Comparison of ENCODE assay signal across 9 mouse cellular contexts in the genomic region with DNA sequence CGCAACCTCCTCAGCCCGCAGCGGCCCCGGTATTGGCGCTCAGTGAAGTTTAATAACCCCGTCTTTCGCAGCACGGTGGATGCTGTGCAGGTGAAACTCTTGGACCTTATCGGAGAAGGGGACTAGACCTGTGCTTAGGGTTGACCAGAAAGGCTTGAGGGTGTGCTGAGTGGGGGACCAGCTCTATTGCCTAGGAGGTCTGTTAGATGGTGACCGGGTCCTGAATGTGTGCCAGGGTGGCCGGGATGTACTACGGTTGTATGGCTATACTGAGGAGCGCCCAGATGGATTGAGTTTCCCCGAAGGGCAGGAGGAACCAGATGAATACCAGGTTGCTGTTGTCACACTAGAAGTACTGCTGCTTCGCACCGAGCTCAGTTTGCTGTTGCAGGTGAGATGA. TPM values are rescaled to one million over a fixed set of nuclear protein-coding genes. Genes with fewer than 3 reads are reported as not detected.
A peak's percentile ranks its signal among the peaks of the same experiment; 100 is the strongest.
DNase-seq lines count a peak whose midpoint lies in the region; ATAC-seq and TF ChIP-seq lines count a peak whose summit lies in the region.
"Had no signal": no experiment of that assay in that cellular context is flagged by ENCODE, and none has a peak within 500 bp of the region (broad histone marks: within the 10 kb centered on the region; RNA-seq: fewer than 3 reads in every experiment).

No protein-coding gene starts in this region.

- H3K9ac ChIP-seq in heart, embryonic 13.5 days, result peak overlapping the region; percentile 96
- H3K9ac ChIP-seq in MEL (ENCODE audit: control insufficient read depth, low read depth, low read length, poor library complexity, severe bottlenecking), result peak overlapping the region; percentile 82
- peak overlapping the region; percentile 57 for H3K9ac ChIP-seq in forebrain, postnatal 0 days
- peak overlapping the region; percentile 92 for H3K9ac ChIP-seq in liver, embryonic 12.5 days

- no peak for DNase-seq in heart, adult 9 months (ENCODE audit: low spot score in 2 of 2)
- DNase-seq in MEL (ENCODE audit: low read depth, low spot score), result peak; percentile 46
- no peak for DNase-seq in forebrain, postnatal 0 days
- DNase-seq in adrenal gland, postnatal 36 days, result no peak
- no peak for DNase-seq in spleen, postnatal 36 days (ENCODE audit: low spot score in 2 of 2)
- no peak for DNase-seq in right cerebral cortex, postnatal 4 days

- no peak for TF ChIP-seq CTCF in MEL (IDR thresholded peaks at IDR 0.05 in 2 of 3, conservative IDR thresholded peaks at IDR 0.05 in 1 of 3; ENCODE audit: control insufficient read depth in 1 of 3, insufficient read depth in 1 of 3, low read depth in 2 of 3, low read length in 3 of 3, poor library complexity in 1 of 3, severe bottlenecking in 1 of 3)
- TF ChIP-seq CTCF in forebrain, postnatal 0 days (IDR thresholded peaks at IDR 0.05; ENCODE audit: low read depth), result no peak

- H3K27me3 ChIP-seq in heart, embryonic 13.5 days (replicated peaks), result no peaks in the 10 kb centered on the region
- H3K27me3 ChIP-seq in MEL (ENCODE audit: control insufficient read depth in 1 of 2, insufficient read depth in 2 of 2, low read length in 2 of 2), result no peaks in the 10 kb centered on the region
- no peaks in the 10 kb centered on the region for H3K27me3 ChIP-seq in forebrain, postnatal 0 days (ENCODE audit: insufficient read depth, low read length)
- no peaks in the 10 kb centered on the region for H3K27me3 ChIP-seq in liver, embryonic 12.5 days (replicated peaks)
- H3K27me3 ChIP-seq: Patski had no signal

- no peak for ATAC-seq in heart, embryonic 13.5 days (ENCODE audit: extremely low read depth, insufficient number of reproducible peaks, low FRiP score, low TSS enrichment)
- no peak for ATAC-seq in forebrain, postnatal 0 days
- no peak for ATAC-seq in liver, embryonic 12.5 days

- H3K9me3 ChIP-seq in heart, embryonic 13.5 days, result no peaks in the 10 kb centered on the region
- H3K9me3 ChIP-seq in MEL (replicated peaks; ENCODE audit: insufficient read depth, low read length), result no peaks in the 10 kb centered on the region
- no peaks in the 10 kb centered on the region for H3K9me3 ChIP-seq in forebrain, postnatal 0 days (ENCODE audit: low read length)
- H3K9me3 ChIP-seq in liver, embryonic 12.5 days (replicated peaks), result no peaks in the 10 kb centered on the region

- peaks cover 61% of the 10 kb centered on the region for H3K36me3 ChIP-seq in heart, embryonic 13.5 days
- H3K36me3 ChIP-seq in MEL (ENCODE audit: control insufficient read depth in 1 of 2, insufficient read depth in 2 of 2, low read length in 2 of 2), result peaks cover 3 to 15% of the 10 kb centered on the region in 2 experiments; a peak in 3 of 4 replicates
- H3K36me3 ChIP-seq in forebrain, postnatal 0 days (ENCODE audit: insufficient read depth), result peaks cover 38% of the 10 kb centered on the region
- peaks cover 60% of the 10 kb centered on the region for H3K36me3 ChIP-seq in liver, embryonic 12.5 days

- H3K4me3 ChIP-seq in heart, embryonic 13.5 days, result peak overlapping the region; percentile 95
- peak overlapping the region; percentile 73 to 80 for H3K4me3 ChIP-seq in MEL (ENCODE audit: control insufficient read depth in 1 of 2, insufficient read depth in 1 of 2, low read depth in 2 of 2, low read length in 2 of 2)
- H3K4me3 ChIP-seq in forebrain, postnatal 0 days (ENCODE audit: low read depth, low read length), result peak overlapping the region; percentile 80
- H3K4me3 ChIP-seq in liver, embryonic 12.5 days, result peak overlapping the region; percentile 82

- H3K4me1 ChIP-seq in heart, embryonic 13.5 days, result peaks cover 36% of the 10 kb centered on the region
- peaks cover under 1 to 28% of the 10 kb centered on the region in 2 experiments for H3K4me1 ChIP-seq in MEL (ENCODE audit: control insufficient read depth in 1 of 2, insufficient read depth in 2 of 2, low read length in 2 of 2)
- H3K4me1 ChIP-seq in forebrain, postnatal 0 days (ENCODE audit: insufficient read depth), result peaks cover 19% of the 10 kb centered on the region
- H3K4me1 ChIP-seq in liver, embryonic 12.5 days, result peaks cover 52% of the 10 kb centered on the region

- peaks cover 24% of the 10 kb centered on the region for H3K79me2 ChIP-seq in MEL (ENCODE audit: control insufficient read depth, insufficient read depth, low read length, poor library complexity)

- peak overlapping the region; percentile 96 for H3K4me2 ChIP-seq in heart, embryonic 13.5 days
- H3K4me2 ChIP-seq in forebrain, postnatal 0 days (ENCODE audit: low read depth), result peak overlapping the region; percentile 95
- peak overlapping the region; percentile 93 for H3K4me2 ChIP-seq in liver, embryonic 12.5 days

- no peak for TF ChIP-seq EP300 in MEL (IDR thresholded peaks at IDR 0.05; ENCODE audit: low read depth in 1 of 2, low read length in 2 of 2)

- H3K27ac ChIP-seq in heart, embryonic 13.5 days (replicated peaks), result peak overlapping the region; percentile 99
- H3K27ac ChIP-seq in MEL (ENCODE audit: control insufficient read depth, low read depth, low read length), result no peak overlapping the region
- peak overlapping the region; percentile 82; the same call in 1 of the 2 replicates for H3K27ac ChIP-seq in forebrain, postnatal 0 days (ENCODE audit: low read depth, low read length)
- H3K27ac ChIP-seq in liver, embryonic 12.5 days, result peak overlapping the region; percentile 94

- no peak for TF ChIP-seq RAD21 in MEL (IDR thresholded peaks at IDR 0.05; ENCODE audit: low read depth, low read length)

- WGBS in heart, embryonic 13.5 days, result 4% methylated on average over 16 of the region's 16 CpGs
- 7% methylated on average over 16 of the region's 16 CpGs for WGBS in forebrain, postnatal 0 days
- WGBS in liver, embryonic 12.5 days (ENCODE audit: insufficient replicate concordance), result 4% methylated on average over 16 of the region's 16 CpGs

- no peak for TF ChIP-seq POLR2A in MEL (IDR thresholded peaks at IDR 0.05; ENCODE audit: control insufficient read depth in 1 of 2, insufficient read depth in 1 of 2, low read depth in 1 of 2, low read length in 2 of 2, poor library complexity in 1 of 2)

TF ChIP-seq in MEL, 35 proteins besides CTCF, POLR2A, EP300 and RAD21 (continues in another document):
- TF ChIP-seq ZC3H11A (IDR thresholded peaks at IDR 0.05; ENCODE audit: low read depth, low read length) (no peak), NRF1 (IDR thresholded peaks at IDR 0.05; ENCODE audit: insufficient read depth, low read depth, low read length, poor library complexity, severe bottlenecking) (no peak), NELFE (IDR thresholded peaks at IDR 0.05; ENCODE audit: low read depth, low read length) (no peak)

RNA-seq across cellular contexts. Expression of a gene that starts 0.7 kb away (rescaled TPM):
- polyA plus RNA-seq in heart, embryonic 13.5 days (2015; fragmentation: Nextera tagmentation; extraction: Ambion mirVana), result 12.5 and 15.2 TPM in 2 replicates
- 10.7 and 12.9 TPM in 2 replicates for total RNA-seq in MEL (2012; rRNA removed)
- polyA plus RNA-seq in MEL (2012; ENCODE audit: insufficient read depth in 1 of 2, insufficient read length in 2 of 2, low read depth in 1 of 2, low replicate concordance in 2 of 2, missing spikeins in 1 of 2), result 10 to 100 TPM in 1 of 2 experiments, not detected in 1; 24.5 TPM
- 13.5 and 24.2 TPM in 2 replicates for total RNA-seq in forebrain, postnatal 0 days (2014; rRNA removed)
- polyA plus RNA-seq in forebrain, postnatal 0 days (2015; fragmentation: Nextera tagmentation; extraction: Ambion mirVana), result 17.0 and 18.9 TPM in 2 replicates
- 14.2 and 15.7 TPM in 2 replicates for polyA plus RNA-seq in liver, embryonic 12.5 days (2016; fragmentation: Nextera tagmentation; extraction: Ambion mirVana)
- 10 to 100 TPM; 33.7 to 33.9 TPM for total RNA-seq in adrenal gland, postnatal 36 days (2021)

RNA-seq across cellular contexts. Expression of a gene that starts 1.3 kb away (rescaled TPM):
- 191 and 205 TPM in 2 replicates for polyA plus RNA-seq in heart, embryonic 13.5 days (2015; fragmentation: Nextera tagmentation; extraction: Ambion mirVana)
- 98.1 and 143 TPM in 2 replicates for total RNA-seq in MEL (2012; rRNA removed)
- 100 to 1,000 TPM in 1 of 2 experiments, not detected in 1; 231 TPM for polyA plus RNA-seq in MEL (2012; ENCODE audit: insufficient read depth in 1 of 2, insufficient read length in 2 of 2, low read depth in 1 of 2, low replicate concordance in 2 of 2, missing spikeins in 1 of 2)
- 76.2 and 137 TPM in 2 replicates for total RNA-seq in forebrain, postnatal 0 days (2014; rRNA removed)
- polyA plus RNA-seq in forebrain, postnatal 0 days (2015; fragmentation: Nextera tagmentation; extraction: Ambion mirVana), result 171 and 193 TPM in 2 replicates
- polyA plus RNA-seq in liver, embryonic 12.5 days (2016; fragmentation: Nextera tagmentation; extraction: Ambion mirVana), result 221 and 222 TPM in 2 replicates
- total RNA-seq in adrenal gland, postnatal 36 days (2021), result 100 to 1,000 TPM; 311 to 396 TPM

RNA-seq across cellular contexts. Expression of a gene that starts 7.1 kb away (rescaled TPM):
- polyA plus RNA-seq in heart, embryonic 13.5 days (2015; fragmentation: Nextera tagmentation; extraction: Ambion mirVana), result 14.8 and 19.1 TPM in 2 replicates
- total RNA-seq in MEL (2012; rRNA removed), result 55.4 and 59.4 TPM in 2 replicates
- 10 to 100 TPM in 1 of 2 experiments, not detected in 1; 38.7 TPM for polyA plus RNA-seq in MEL (2012; ENCODE audit: insufficient read depth in 1 of 2, insufficient read length in 2 of 2, low read depth in 1 of 2, low replicate concordance in 2 of 2, missing spikeins in 1 of 2)
- total RNA-seq in forebrain, postnatal 0 days (2014; rRNA removed), result 25.2 and 31.5 TPM in 2 replicates
- 53.2 and 55.6 TPM in 2 replicates for polyA plus RNA-seq in forebrain, postnatal 0 days (2015; fragmentation: Nextera tagmentation; extraction: Ambion mirVana)
- polyA plus RNA-seq in liver, embryonic 12.5 days (2016; fragmentation: Nextera tagmentation; extraction: Ambion mirVana), result 28.7 and 32.9 TPM in 2 replicates
- 10 to 100 TPM; 28.0 to 45.9 TPM for total RNA-seq in adrenal gland, postnatal 36 days (2021)

RNA-seq across cellular contexts. Expression of a gene that starts 11.1 kb away (rescaled TPM):
- 9.7 and 10.1 TPM in 2 replicates for polyA plus RNA-seq in heart, embryonic 13.5 days (2015; fragmentation: Nextera tagmentation; extraction: Ambion mirVana)
- 5.0 and 8.5 TPM in 2 replicates for total RNA-seq in MEL (2012; rRNA removed)
- polyA plus RNA-seq in MEL (2012; ENCODE audit: insufficient read depth in 1 of 2, insufficient read length in 2 of 2, low read depth in 1 of 2, low replicate concordance in 2 of 2, missing spikeins in 1 of 2), result 10 to 100 TPM in 1 of 2 experiments, not detected in 1; 14.8 TPM
- total RNA-seq in forebrain, postnatal 0 days (2014; rRNA removed), result 16.8 and 18.1 TPM in 2 replicates
- 5.6 and 7.0 TPM in 2 replicates for polyA plus RNA-seq in forebrain, postnatal 0 days (2015; fragmentation: Nextera tagmentation; extraction: Ambion mirVana)
- 14.4 and 15.3 TPM in 2 replicates for polyA plus RNA-seq in liver, embryonic 12.5 days (2016; fragmentation: Nextera tagmentation; extraction: Ambion mirVana)
- 10 to 100 TPM; 30.3 to 30.6 TPM for total RNA-seq in adrenal gland, postnatal 36 days (2021)

RNA-seq across cellular contexts. Expression of a gene that starts 14.3 kb away (rescaled TPM):
- polyA plus RNA-seq in heart, embryonic 13.5 days (2015; fragmentation: Nextera tagmentation; extraction: Ambion mirVana), result 212 and 219 TPM in 2 replicates
- total RNA-seq in MEL (2012; rRNA removed), result 73.8 and 85.9 TPM in 2 replicates
- 100 to 1,000 TPM in 1 of 2 experiments, not detected in 1; 205 TPM for polyA plus RNA-seq in MEL (2012; ENCODE audit: insufficient read depth in 1 of 2, insufficient read length in 2 of 2, low read depth in 1 of 2, low replicate concordance in 2 of 2, missing spikeins in 1 of 2)
- 136 and 138 TPM in 2 replicates for total RNA-seq in forebrain, postnatal 0 days (2014; rRNA removed)
- polyA plus RNA-seq in forebrain, postnatal 0 days (2015; fragmentation: Nextera tagmentation; extraction: Ambion mirVana), result 219 and 238 TPM in 2 replicates
- 108 and 111 TPM in 2 replicates for polyA plus RNA-seq in liver, embryonic 12.5 days (2016; fragmentation: Nextera tagmentation; extraction: Ambion mirVana)
- 100 to 1,000 TPM; 203 to 361 TPM for total RNA-seq in adrenal gland, postnatal 36 days (2021)
